8 mouse cellular contexts compared by ENCODE assay signal in the genomic region with DNA sequence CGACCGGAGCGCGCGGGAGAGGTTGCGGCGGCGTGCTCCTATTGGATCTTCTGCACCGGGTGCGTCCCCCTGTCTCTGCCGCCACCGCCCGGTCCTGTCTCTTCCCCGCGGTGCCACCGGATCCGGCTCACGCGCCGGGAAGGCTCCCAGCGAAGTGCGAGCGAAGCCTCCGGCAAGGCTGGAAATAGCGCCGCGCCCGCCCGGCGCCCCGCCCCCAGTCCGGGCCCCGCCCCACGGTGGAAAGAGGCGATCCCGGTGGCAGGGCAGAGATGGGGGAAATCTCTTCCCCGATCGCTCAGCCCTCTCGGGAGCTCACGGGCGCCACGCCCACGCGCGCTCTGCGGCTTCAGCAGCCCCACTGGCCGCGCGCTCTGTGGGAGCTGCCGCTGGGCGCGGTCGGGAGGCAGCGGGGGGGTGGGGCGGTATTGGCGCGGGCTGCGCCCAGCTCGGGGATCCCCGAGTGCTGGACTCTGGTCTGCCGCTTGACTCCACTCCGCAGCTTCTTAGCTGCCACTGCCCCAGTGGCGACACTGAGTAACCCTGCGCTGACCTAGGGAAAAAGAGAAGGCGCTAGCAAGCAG. TPM values are rescaled to one million over a fixed set of nuclear protein-coding genes. Genes with fewer than 3 reads are reported as not detected.
DNase-seq lines count a peak whose midpoint lies in the region; ATAC-seq and TF ChIP-seq lines count a peak whose summit lies in the region.

A gene (minus strand): TSS at position 181 of the 581 bp plus-strand sequence.

- H3K4me3 ChIP-seq in hindbrain, embryonic 16.5 days (ENCODE audit: low read length): peak within 1 kb of the TSS; percentile 74
- peak within 1 kb of the TSS; percentile 47 for H3K4me3 ChIP-seq in lung, postnatal 0 days (ENCODE audit: low read depth, low read length)

- peak; percentile 39; the same call in 1 of the 2 replicates for ATAC-seq in common myeloid progenitor, adult 5-6 weeks (replicated peaks; ENCODE audit: low read depth, poor library complexity, severe bottlenecking)
- ATAC-seq in hindbrain, embryonic 16.5 days: peak; percentile 85
- ATAC-seq in lung, postnatal 0 days: peak; percentile 93

- H3K9ac ChIP-seq in hindbrain, embryonic 16.5 days (ENCODE audit: low read depth, low read length): peak within 1 kb of the TSS; percentile 71
- no peak within 1 kb of the TSS for H3K9ac ChIP-seq in lung, postnatal 0 days (replicated peaks; ENCODE audit: low read depth)

- DNase-seq in adrenal gland, adult 2 months: peak; percentile 96
- DNase-seq in gastrocnemius, postnatal 10 days: peak; percentile 83
- DNase-seq in left cerebral cortex, adult 11 months (ENCODE audit: low spot score): peak; percentile 45
- peak; percentile 82 for DNase-seq in lung, postnatal 0 days (ENCODE audit: low spot score)
- peak; percentile 87 for DNase-seq in retina, postnatal 1 day
- DNase-seq in adipocyte (ENCODE audit: low spot score): no peak

- H3K4me2 ChIP-seq in hindbrain, embryonic 16.5 days (ENCODE audit: low read length): peak within 1 kb of the TSS; percentile 97
- peak within 1 kb of the TSS; percentile 78 for H3K4me2 ChIP-seq in lung, postnatal 0 days (replicated peaks; ENCODE audit: low read depth, low read length)

- no peak within 1 kb of the TSS for H3K27ac ChIP-seq in hindbrain, embryonic 16.5 days (ENCODE audit: low read depth, low read length)
- H3K27ac ChIP-seq in lung, postnatal 0 days (ENCODE audit: low read length): no peak within 1 kb of the TSS

- peaks cover 16% of the 10 kb centered on the region for H3K4me1 ChIP-seq in hindbrain, embryonic 16.5 days (ENCODE audit: control insufficient read depth, insufficient read depth, low read depth, low read length)
- H3K4me1 ChIP-seq in lung, postnatal 0 days (ENCODE audit: insufficient read depth, low read depth, low read length): no peaks in the 10 kb centered on the region

- H3K9me3 ChIP-seq in hindbrain, embryonic 16.5 days (ENCODE audit: control insufficient read depth, low read length): no peaks in the 10 kb centered on the region
- H3K9me3 ChIP-seq in lung, postnatal 0 days (ENCODE audit: low read length): no peaks in the 10 kb centered on the region

- no peaks in the 10 kb centered on the region for H3K36me3 ChIP-seq in hindbrain, embryonic 16.5 days (ENCODE audit: control insufficient read depth, insufficient read depth, low read length)
- H3K36me3 ChIP-seq in lung, postnatal 0 days (ENCODE audit: insufficient read depth, low read length): no peaks in the 10 kb centered on the region

- peaks cover 10% of the 10 kb centered on the region for H3K27me3 ChIP-seq in hindbrain, embryonic 16.5 days (replicated peaks; ENCODE audit: control insufficient read depth, insufficient read depth, low read length)
- H3K27me3 ChIP-seq in lung, postnatal 0 days (replicated peaks; ENCODE audit: insufficient read depth, low read length): peaks cover 41% of the 10 kb centered on the region

- peak; percentile 5 for TF ChIP-seq CTCF in lung, postnatal 0 days (IDR thresholded peaks at IDR 0.05)

- under 1% methylated on average over 48 of the region's 65 CpGs for WGBS in hindbrain, embryonic 16.5 days
- 2% methylated on average over 51 of the region's 65 CpGs for WGBS in lung, postnatal 0 days

- no peak for TF ChIP-seq EP300 in lung, postnatal 0 days (IDR thresholded peaks at IDR 0.05)

RNA-seq across cellular contexts. Expression of the gene that starts here (rescaled TPM):
- 10 to 100 TPM; 10.6 to 11.4 TPM for total RNA-seq in adrenal gland, adult 2 months (2021)
- polyA plus RNA-seq in adrenal gland, adult 2 months (2012; rRNA removed): 21.3 and 26.9 TPM in 2 replicates
- total RNA-seq in common myeloid progenitor, adult 5-6 weeks (2017): not detected in 2 replicates
- total RNA-seq in gastrocnemius, postnatal 10 days (2021): under 1 TPM; 0.49 to 0.84 TPM
- polyA plus RNA-seq in hindbrain, embryonic 16.5 days (2015; fragmentation: Nextera tagmentation; extraction: Ambion mirVana): 9.2 and 12.2 TPM in 2 replicates
- 4.7 and 5.9 TPM in 2 replicates for polyA plus RNA-seq in lung, postnatal 0 days (2015; fragmentation: Nextera tagmentation; extraction: Ambion mirVana)

Comparison
In these comparisons a context has a peak if more than half of its experiments do, and no peak if none do; other contexts are left out.
1. RNA of the gene that starts here (total RNA-seq): 10.6 to 11.4 TPM in adrenal gland, adult 2 months; 0.49 to 0.84 TPM in gastrocnemius, postnatal 10 days and not detected in common myeloid progenitor, adult 5-6 weeks; every median in the first group is over 4 times any median in the second.
2. Peak in ATAC-seq in common myeloid progenitor, adult 5-6 weeks; RNA of the gene not detected or under 1 TPM.
3. Peak in DNase-seq in gastrocnemius, postnatal 10 days; RNA of the gene not detected or under 1 TPM.
4. ATAC-seq: peak in every context shown above with its lines; median percentile 93 in lung, postnatal 0 days; 85 in hindbrain, embryonic 16.5 days; 39 in common myeloid progenitor, adult 5-6 weeks.